Comparison of ENCODE assay signal across 9 mouse cellular contexts in the genomic region with DNA sequence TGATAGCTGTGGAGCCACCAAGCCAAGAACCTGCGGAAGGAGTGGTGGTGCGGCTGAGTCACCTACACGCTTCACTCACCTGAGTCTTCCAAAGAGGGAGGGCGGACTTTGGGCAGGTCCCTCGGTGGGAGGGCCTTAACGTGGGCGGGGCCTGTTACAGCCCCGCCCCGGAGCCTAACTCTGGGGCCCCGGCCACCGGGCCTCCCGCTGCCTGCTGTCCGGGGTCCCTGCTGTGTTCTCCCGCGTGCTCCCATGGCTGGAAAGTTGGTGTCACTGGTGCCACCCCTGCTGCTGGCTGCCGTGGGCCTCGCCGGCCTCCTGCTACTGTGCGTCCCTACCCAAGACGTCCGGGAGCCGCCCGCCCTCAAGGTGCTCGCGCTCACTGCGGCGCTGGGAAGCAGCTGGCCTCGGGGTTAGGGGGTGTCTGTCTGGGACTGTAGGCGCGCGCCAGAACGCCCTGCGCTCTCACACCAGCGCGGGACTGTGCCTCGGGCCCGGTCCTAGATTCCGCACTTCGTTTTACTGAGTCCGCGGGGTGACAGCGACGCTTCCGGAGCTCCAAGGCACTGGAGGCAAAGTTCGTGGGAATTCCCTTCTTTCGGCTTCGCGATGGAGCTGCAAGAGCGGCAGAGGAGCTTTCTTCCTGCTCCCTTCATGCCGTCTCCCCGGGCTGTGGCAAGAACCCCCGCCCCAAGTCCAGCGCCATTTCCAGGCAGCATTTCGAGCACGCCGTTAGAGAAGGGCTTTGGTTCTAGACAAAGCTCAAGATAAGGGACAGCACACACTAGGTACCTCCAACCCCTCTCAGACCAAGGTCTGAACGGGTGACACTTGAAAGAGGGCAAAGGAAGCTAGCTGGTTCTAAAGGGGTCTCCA. TPM values are rescaled to one million over a fixed set of nuclear protein-coding genes. Genes with fewer than 3 reads are reported as not detected.
DNase-seq lines count a peak whose midpoint lies in the region; ATAC-seq and TF ChIP-seq lines count a peak whose summit lies in the region.
"Had no signal": no experiment of that assay in that cellular context is flagged by ENCODE, and none has a peak within 500 bp of the region (broad histone marks: within the 10 kb centered on the region; RNA-seq: fewer than 3 reads in every experiment).

TSS of gene Entpd2 (plus strand) at position 154 of the 876 bp plus-strand sequence.

- no peaks in the 10 kb centered on the region for H3K36me3 ChIP-seq in erythroblast, embryonic 14.5 days (ENCODE audit: control insufficient read depth)
- H3K36me3 ChIP-seq in forebrain, postnatal 0 days (ENCODE audit: insufficient read depth) = no peaks in the 10 kb centered on the region
- no peaks in the 10 kb centered on the region for H3K36me3 ChIP-seq in hindbrain, embryonic 14.5 days (replicated peaks; ENCODE audit: control insufficient read depth, insufficient read depth)
- no peaks in the 10 kb centered on the region for H3K36me3 ChIP-seq in midbrain, embryonic 13.5 days

- H3K9ac ChIP-seq in forebrain, postnatal 0 days = peak within 1 kb of the TSS; percentile 37; the same call in 1 of the 2 replicates
- peak within 1 kb of the TSS; percentile 34; the same call in 1 of the 2 replicates for H3K9ac ChIP-seq in hindbrain, embryonic 14.5 days
- peak within 1 kb of the TSS; percentile 47; the same call in 1 of the 2 replicates for H3K9ac ChIP-seq in midbrain, embryonic 13.5 days (replicated peaks)

- H3K4me2 ChIP-seq in forebrain, postnatal 0 days (ENCODE audit: low read depth) = peak within 1 kb of the TSS; percentile 67
- H3K4me2 ChIP-seq in hindbrain, embryonic 14.5 days (replicated peaks) = peak within 1 kb of the TSS; percentile 59
- H3K4me2 ChIP-seq in midbrain, embryonic 13.5 days (replicated peaks) = peak within 1 kb of the TSS; percentile 58

- H3K27ac ChIP-seq in bone marrow macrophage, adult 2 months (ENCODE audit: insufficient read depth, low read depth, low read length) = no peak within 1 kb of the TSS
- 0 out of 2 replicates have a peak within 1 kb of the TSS, but pooled peaks have one; percentile 15 for H3K27ac ChIP-seq in forebrain, postnatal 0 days (ENCODE audit: low read depth, low read length)
- H3K27ac ChIP-seq in hindbrain, embryonic 14.5 days = no peak within 1 kb of the TSS
- no peak within 1 kb of the TSS for H3K27ac ChIP-seq in midbrain, embryonic 13.5 days

- intact Hi-C loops in left cerebral cortex, postnatal 25 days (cut with DNase I) = no loop called here

- no peak for TF ChIP-seq POLR2A in bone marrow macrophage, adult 2 months (IDR thresholded peaks at IDR 0.05; ENCODE audit: borderline replicate concordance, low read depth, low read length)

- 2% methylated on average over 57 of the region's 57 CpGs for WGBS in forebrain, postnatal 0 days
- 2% methylated on average over 57 of the region's 57 CpGs for WGBS in hindbrain, embryonic 14.5 days
- WGBS in midbrain, embryonic 13.5 days = 2% methylated on average over 57 of the region's 57 CpGs

- no peak for TF ChIP-seq CTCF in bone marrow macrophage, adult 2 months (IDR thresholded peaks at IDR 0.05; ENCODE audit: low read depth, low read length)
- peak; percentile 48 for TF ChIP-seq CTCF in forebrain, postnatal 0 days (IDR thresholded peaks at IDR 0.05; ENCODE audit: low read depth)

- ATAC-seq in erythroblast, adult 5-6 weeks (replicated peaks; ENCODE audit: low FRiP score, poor library complexity, severe bottlenecking) = no peak
- ATAC-seq in forebrain, postnatal 0 days = peak; percentile 58
- no peak for ATAC-seq in hindbrain, embryonic 14.5 days (ENCODE audit: low FRiP score)
- ATAC-seq in midbrain, embryonic 13.5 days = no peak

- H3K4me1 ChIP-seq in erythroblast, embryonic 14.5 days (ENCODE audit: control insufficient read depth) = peaks cover 14% of the 10 kb centered on the region
- no peaks in the 10 kb centered on the region for H3K4me1 ChIP-seq in bone marrow macrophage, adult 2 months (ENCODE audit: control insufficient read depth, insufficient read depth, low read length)
- H3K4me1 ChIP-seq in forebrain, postnatal 0 days (ENCODE audit: insufficient read depth) = peaks cover 8% of the 10 kb centered on the region; the same call in 1 of the 2 replicates
- H3K4me1 ChIP-seq in hindbrain, embryonic 14.5 days (replicated peaks; ENCODE audit: control insufficient read depth, insufficient read depth, low read length) = peaks cover 24% of the 10 kb centered on the region
- peaks cover 19% of the 10 kb centered on the region for H3K4me1 ChIP-seq in midbrain, embryonic 13.5 days (replicated peaks)

- peak within 1 kb of the TSS; percentile 45 for H3K4me3 ChIP-seq in erythroblast, embryonic 14.5 days (replicated peaks)
- peak within 1 kb of the TSS; percentile 51 for H3K4me3 ChIP-seq in bone marrow macrophage, adult 2 months (ENCODE audit: insufficient read depth, low read length)
- H3K4me3 ChIP-seq in forebrain, postnatal 0 days (ENCODE audit: low read depth, low read length) = peak within 1 kb of the TSS; percentile 35
- peak within 1 kb of the TSS; percentile 30 for H3K4me3 ChIP-seq in hindbrain, embryonic 14.5 days (replicated peaks; ENCODE audit: low read length)
- peak within 1 kb of the TSS; percentile 32 for H3K4me3 ChIP-seq in midbrain, embryonic 13.5 days (replicated peaks)

- H3K27me3 ChIP-seq in erythroblast, embryonic 14.5 days (ENCODE audit: control insufficient read depth) = peaks cover 70% of the 10 kb centered on the region
- H3K27me3 ChIP-seq in forebrain, postnatal 0 days (ENCODE audit: insufficient read depth, low read length) = peaks cover 17% of the 10 kb centered on the region
- peaks cover 69% of the 10 kb centered on the region for H3K27me3 ChIP-seq in hindbrain, embryonic 14.5 days (ENCODE audit: control insufficient read depth, insufficient read depth, low read length)
- peaks cover 72% of the 10 kb centered on the region for H3K27me3 ChIP-seq in midbrain, embryonic 13.5 days

- H3K9me3 ChIP-seq in erythroblast, embryonic 14.5 days (ENCODE audit: control insufficient read depth, low read length) = no peaks in the 10 kb centered on the region
- no peaks in the 10 kb centered on the region for H3K9me3 ChIP-seq in forebrain, postnatal 0 days (ENCODE audit: low read length)
- H3K9me3 ChIP-seq in hindbrain, embryonic 14.5 days (ENCODE audit: control insufficient read depth, low read length) = no peaks in the 10 kb centered on the region
- no peaks in the 10 kb centered on the region for H3K9me3 ChIP-seq in midbrain, embryonic 13.5 days

- DNase-seq in forebrain, postnatal 0 days = peak; percentile 62
- no peak for DNase-seq in hindbrain, embryonic 14.5 days (ENCODE audit: low spot score)
- DNase-seq in left cerebral cortex, postnatal 25 days (ENCODE audit: low spot score in 2 of 2) = no peak
- no peak for DNase-seq in right cerebral cortex, postnatal 36 days (ENCODE audit: low spot score in 2 of 2)

RNA-seq across cellular contexts. Expression of gene Entpd2, which starts in this region (rescaled TPM):
- polyA plus RNA-seq in erythroblast, embryonic 14.5 days (2012) = not detected in 2 replicates
- total RNA-seq in erythroblast, adult 5-6 weeks (2015; ENCODE audit: low replicate concordance) = not detected in 2 replicates
- total RNA-seq in erythroblast, adult 5-6 weeks (2017; ENCODE audit: low replicate concordance) = not detected in 2 replicates
- not detected in 2 replicates for polyA plus RNA-seq in bone marrow macrophage, adult 2 months (2012; ENCODE audit: insufficient read depth, insufficient read length, missing spikeins)
- total RNA-seq in forebrain, postnatal 0 days (2014; rRNA removed) = 8.2 and 13.5 TPM in 2 replicates
- polyA plus RNA-seq in forebrain, postnatal 0 days (2015; fragmentation: Nextera tagmentation; extraction: Ambion mirVana) = 14.2 and 18.2 TPM in 2 replicates
- 2.6 and 3.3 TPM in 2 replicates for polyA plus RNA-seq in hindbrain, embryonic 14.5 days (2014; fragmentation: Nextera tagmentation; extraction: Ambion mirVana)
- 10 to 100 TPM; 11.7 to 13.2 TPM for total RNA-seq in left cerebral cortex, postnatal 25 days (2021)
- 0.62 and 1.0 TPM in 2 replicates for polyA plus RNA-seq in midbrain, embryonic 13.5 days (2015; fragmentation: Nextera tagmentation; extraction: Ambion mirVana)
- total RNA-seq: CH12.LX had no signal
